Mouse (Mus musculus) heart, embryonic 12.5 days (tissue): ENCODE results near the gene Gjd3. TPM values are rescaled to one million over a fixed set of nuclear protein-coding genes. Genes with fewer than 3 reads are reported as not detected.

ENCODE experiments used
- ATAC-seq: fragments of 200-750 bp; cut with Nextera tagmentation; 2 replicates; pipeline ENCODE4 v1.8.0; 2017; ENCODE audit warnings: moderate TSS enrichment, moderate library complexity; ENCODE audit not compliant: insufficient number of reproducible peaks, low FRiP score
- H3K27ac ChIP-seq: fragments of 300-500 bp; sonication (generic); 2 replicates; pipeline ENCODE4 v1.5.1; 2016; ENCODE audit warnings: mild to moderate bottlenecking, moderate library complexity; ENCODE audit not compliant: poor library complexity, severe bottlenecking
- H3K27me3 ChIP-seq: fragments of 300-500 bp; sonication (generic); replicated peaks from 2 replicates; pipeline ENCODE4 v1.6.1; 2016; ENCODE audit warnings: mild to moderate bottlenecking, moderate library complexity
- H3K36me3 ChIP-seq: fragments of 300-500 bp; sonication (generic); 2 replicates; pipeline ENCODE4 v1.6.1; 2016; ENCODE audit warnings: mild to moderate bottlenecking, moderate library complexity
- H3K4me1 ChIP-seq: fragments of 300-500 bp; sonication (generic); replicated peaks from 2 replicates; pipeline ENCODE4 v1.6.1; 2016; ENCODE audit warnings: mild to moderate bottlenecking
- H3K4me2 ChIP-seq: fragments of 300-500 bp; sonication (generic); 2 replicates; pipeline ENCODE4 v1.6.1; 2016; ENCODE audit warnings: mild to moderate bottlenecking, moderate library complexity
- H3K4me3 ChIP-seq: fragments of 300-500 bp; sonication (generic); 2 replicates; pipeline ENCODE4 v1.5.1; 2016; ENCODE audit warnings: mild to moderate bottlenecking
- H3K9ac ChIP-seq: fragments of 300-500 bp; sonication (generic); 2 replicates; pipeline ENCODE4 v1.6.1; 2016; ENCODE audit warnings: mild to moderate bottlenecking, moderate library complexity
- H3K9me3 ChIP-seq: fragments of 300-500 bp; sonication (generic); replicated peaks from 2 replicates; pipeline ENCODE4 v1.6.1; 2016; ENCODE audit warnings: mild to moderate bottlenecking, moderate library complexity
- WGBS: fragments of 180-500 bp; shearing (Covaris S2); methylation state at CpG from one replicate; pipeline ENCODE4 v1.1.7; 2016; 5-methylcytosine and 5-hydroxymethylcytosine counted together
- polyA plus RNA-seq: library from polyadenylated mRNA; unstranded; fragments of >200 nt; fragmentation: Nextera tagmentation; extraction: Ambion mirVana; gene quantifications from 2 replicates; pipeline ENCODE4 v1.2.1, GENCODE M21; 2016

The Gjd3 gene
- polyA plus RNA-seq, 1 experiment from 2014 or later: 3.9 TPM

DNA sequence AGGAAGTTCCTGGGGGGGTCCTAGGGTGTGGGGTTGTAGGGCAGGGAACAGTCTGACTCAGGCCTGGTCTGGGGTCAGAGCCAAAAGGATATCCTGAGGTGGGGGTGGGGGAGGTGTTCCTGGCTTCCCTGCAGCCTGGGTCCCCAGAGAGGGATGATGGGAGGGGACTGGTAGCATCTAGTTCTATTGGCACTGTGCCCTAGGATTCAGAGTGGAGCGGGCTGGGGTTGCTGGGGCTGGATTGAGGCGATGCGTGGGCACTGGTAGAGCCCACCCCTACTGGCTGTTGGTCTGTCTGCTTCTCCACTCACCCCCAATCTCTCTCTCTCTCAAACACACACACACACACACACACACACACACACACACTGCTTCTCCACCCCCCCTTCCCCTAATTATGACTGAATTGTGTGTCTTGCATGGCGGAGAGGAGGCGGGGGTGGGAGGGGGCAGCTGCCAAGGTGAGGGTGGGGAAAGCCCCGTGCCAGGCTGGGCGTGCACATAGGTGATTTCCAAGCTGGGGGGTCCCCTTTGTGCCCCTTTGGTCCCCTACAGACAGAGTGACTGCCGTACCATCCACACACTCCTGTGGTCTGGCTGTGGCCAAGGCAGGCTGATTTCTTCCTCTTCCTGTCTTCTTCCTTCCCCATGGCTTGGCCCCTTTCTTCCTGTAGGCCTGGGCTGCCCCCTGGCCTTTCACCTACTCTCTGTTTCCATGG lies 39.7 kb downstream of the Gjd3 start:
- peak; percentile 63 for ATAC-seq
- Histone ChIP-seq H3K4me2 (peak overlapping the region; percentile 87), H3K36me3 (no peaks in the 10 kb centered on the region), H3K27me3 (no peaks in the 10 kb centered on the region), H3K27ac (peak overlapping the region; percentile 100), H3K9ac (peak overlapping the region; percentile 92), H3K9me3 (no peaks in the 10 kb centered on the region), H3K4me3 (peak overlapping the region; percentile 76; the same call in 1 of the 2 replicates), H3K4me1 (peaks cover 96% of the 10 kb centered on the region)
- 47% methylated on average over 8 of the region's 8 CpGs for WGBS

DNA sequence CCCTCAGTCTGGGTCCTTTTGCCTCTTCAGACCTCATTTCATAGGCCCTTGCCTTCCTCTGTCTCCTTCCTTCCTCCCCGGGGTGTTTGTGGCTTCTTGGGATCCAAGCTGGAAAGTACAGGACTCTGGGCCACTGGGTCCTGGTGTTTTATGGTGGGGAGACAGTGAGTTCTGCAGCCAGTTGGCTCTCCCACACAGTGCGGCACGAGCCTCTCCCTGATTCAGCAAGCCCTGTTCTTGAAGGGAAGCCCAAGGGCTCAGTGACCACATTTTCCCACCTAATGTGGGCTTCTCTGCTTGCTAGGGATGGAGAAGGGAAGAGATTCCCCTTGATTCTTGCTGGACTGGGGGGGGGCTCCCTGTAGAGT lies 40.3 kb downstream of the Gjd3 start:
- H3K4me1 ChIP-seq: peaks cover 90% of the 10 kb centered on the region
- peak overlapping the region; percentile 87 for H3K4me2 ChIP-seq
- H3K9ac ChIP-seq: peak overlapping the region; percentile 92
- 36% methylated on average over 3 of the region's 3 CpGs for WGBS
- H3K36me3 ChIP-seq: no peaks in the 10 kb centered on the region
- no peak for ATAC-seq
- no peaks in the 10 kb centered on the region for H3K9me3 ChIP-seq
- H3K27ac ChIP-seq: peak overlapping the region; percentile 100
- peak overlapping the region; percentile 76 for H3K4me3 ChIP-seq
- no peaks in the 10 kb centered on the region for H3K27me3 ChIP-seq

DNA sequence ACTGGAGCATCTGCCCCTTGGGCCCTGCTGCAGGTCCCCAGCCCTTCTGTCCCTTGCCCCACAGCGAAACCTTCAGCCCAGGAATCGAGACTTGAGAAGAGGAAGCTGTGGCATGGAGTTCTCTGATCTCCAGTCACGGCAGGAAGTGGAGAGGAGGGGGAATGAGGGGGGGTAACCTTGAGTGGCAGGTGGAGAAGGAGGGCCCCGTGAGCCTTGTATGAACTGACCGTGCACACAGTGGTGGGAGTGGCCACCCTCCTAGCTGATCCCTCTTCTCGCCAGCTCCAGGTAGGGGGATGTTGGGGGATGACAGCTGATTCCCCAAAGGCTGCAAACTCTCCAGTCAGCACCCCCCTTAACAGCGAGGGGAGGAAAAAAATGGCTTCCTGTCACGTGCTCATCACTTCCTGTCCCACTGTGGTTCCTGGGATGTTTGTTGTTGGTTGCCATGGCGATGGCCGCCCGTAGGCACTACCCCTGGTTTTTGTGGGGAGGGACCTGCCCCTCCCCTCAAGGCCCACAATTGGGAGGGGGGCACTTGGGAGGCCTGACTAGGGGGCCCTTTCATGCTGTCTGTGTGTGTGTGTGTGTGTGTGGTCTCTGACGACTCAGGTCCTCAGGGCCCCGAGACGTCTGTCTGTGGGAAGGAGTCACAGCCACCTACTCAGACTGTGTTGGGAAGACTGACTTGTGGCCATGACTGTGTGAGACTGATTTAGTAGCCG lies 40.8 kb downstream of the Gjd3 start:
- peak; percentile 34 for ATAC-seq
- Histone ChIP-seq H3K36me3 (no peaks in the 10 kb centered on the region), H3K27ac (peak overlapping the region; percentile 100), H3K9me3 (no peaks in the 10 kb centered on the region), H3K4me3 (peak overlapping the region; percentile 76), H3K9ac (peak overlapping the region; percentile 92), H3K4me2 (peak overlapping the region; percentile 87), H3K4me1 (peaks cover 85% of the 10 kb centered on the region), H3K27me3 (no peaks in the 10 kb centered on the region)
- WGBS: 5% methylated on average over 15 of the region's 15 CpGs

DNA sequence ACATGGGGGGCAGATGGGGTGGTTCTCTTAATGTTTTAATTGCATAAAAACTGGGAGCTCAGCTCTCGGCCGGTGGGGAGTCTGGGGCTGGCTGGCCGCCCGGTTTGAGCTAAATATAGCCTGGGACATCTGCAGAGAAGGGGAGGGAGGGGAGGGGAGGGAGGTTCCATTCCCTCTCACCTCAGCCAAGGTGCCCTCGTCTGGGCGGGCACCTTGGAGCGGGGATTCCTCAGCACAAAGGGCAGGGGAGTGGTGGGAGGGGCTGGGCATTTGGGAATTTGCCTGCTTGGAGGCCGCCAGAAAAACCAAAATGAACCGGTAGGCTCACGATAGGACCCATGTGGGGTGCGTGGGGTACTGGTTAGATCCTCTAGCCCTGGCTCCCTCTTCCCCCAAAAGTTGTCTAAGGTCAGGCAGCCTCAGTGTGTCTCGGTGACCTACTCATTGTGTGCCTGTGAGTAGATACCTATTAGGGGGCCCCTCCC lies 41.4 kb downstream of the Gjd3 start:
- no peaks in the 10 kb centered on the region for H3K36me3 ChIP-seq

DNA sequence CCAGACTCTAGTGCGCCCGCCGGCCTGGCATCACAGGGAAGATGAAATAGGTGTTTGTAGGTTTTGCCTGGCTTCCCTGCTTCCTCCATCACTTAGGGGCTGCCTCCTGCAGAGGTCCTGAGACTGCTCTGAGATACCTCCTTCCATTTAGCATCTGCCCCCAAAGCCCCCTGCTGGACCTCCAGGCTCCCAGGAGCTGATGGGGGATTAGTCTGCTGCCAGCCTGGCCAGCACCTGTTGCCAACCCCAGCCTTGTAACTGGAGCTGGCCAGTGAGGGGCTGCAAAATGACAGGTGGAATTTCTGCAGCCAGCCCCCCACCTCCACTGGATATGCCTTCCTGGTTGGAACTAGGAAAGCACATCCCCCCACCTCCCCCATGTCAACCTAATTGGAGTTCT lies 42.0 kb downstream of the Gjd3 start:
- H3K27ac ChIP-seq: peak overlapping the region; percentile 100
- H3K9ac ChIP-seq: peak overlapping the region; percentile 92
- no peaks in the 10 kb centered on the region for H3K9me3 ChIP-seq
- WGBS: 21% methylated on average over 3 of the region's 3 CpGs
- H3K27me3 ChIP-seq: no peaks in the 10 kb centered on the region
- no peaks in the 10 kb centered on the region for H3K36me3 ChIP-seq
- peaks cover 88% of the 10 kb centered on the region for H3K4me1 ChIP-seq
- ATAC-seq: no peak
- H3K4me3 ChIP-seq: peak overlapping the region; percentile 76
- peak overlapping the region; percentile 87 for H3K4me2 ChIP-seq

More for the DNA sequence above, 41.4 kb downstream of the Gjd3 start:
- H3K4me1 ChIP-seq: peaks cover 88% of the 10 kb centered on the region
- H3K9me3 ChIP-seq: no peaks in the 10 kb centered on the region
- WGBS: 2% methylated on average over 12 of the region's 12 CpGs
- peak overlapping the region; percentile 100 for H3K27ac ChIP-seq
- H3K9ac ChIP-seq: peak overlapping the region; percentile 92
- peak overlapping the region; percentile 76 for H3K4me3 ChIP-seq
- no peaks in the 10 kb centered on the region for H3K27me3 ChIP-seq
- H3K4me2 ChIP-seq: peak overlapping the region; percentile 87
- 0 out of 2 replicates have a peak, but pooled peaks have one; percentile 2 for ATAC-seq

DNA sequence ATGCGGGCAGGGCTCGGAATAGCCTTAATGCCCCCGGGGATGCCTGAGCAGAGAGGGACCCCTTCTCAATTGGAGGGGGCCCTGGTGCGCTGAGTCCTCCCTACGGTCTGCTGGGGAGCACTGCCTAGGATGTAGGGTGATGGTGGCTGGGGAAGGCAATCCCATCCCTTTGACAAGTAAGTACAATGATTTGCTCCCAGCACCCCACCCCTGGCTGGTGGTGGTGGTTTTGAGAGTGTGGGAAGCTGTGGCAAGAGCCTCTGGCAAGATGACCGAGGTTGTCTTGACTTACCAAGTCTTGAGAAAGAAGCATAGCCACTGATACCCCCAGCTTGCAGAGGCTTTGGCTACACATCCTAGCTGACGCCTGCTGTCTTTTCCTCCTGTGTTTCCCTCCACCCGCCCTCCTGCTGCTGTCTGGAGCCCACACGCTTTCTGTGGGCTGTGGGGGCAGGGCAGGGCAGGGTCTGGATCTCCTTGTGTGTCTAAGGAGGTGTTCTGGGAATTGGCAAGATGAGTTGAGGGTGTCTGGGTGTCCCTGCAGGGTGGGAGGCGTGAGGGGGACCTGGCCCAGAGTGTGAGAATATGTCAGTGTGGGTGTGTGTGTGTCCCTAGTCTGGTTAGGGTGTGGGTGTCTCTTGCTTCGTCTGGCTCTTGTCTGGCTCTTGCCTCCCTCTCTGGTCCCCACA lies 42.7 kb downstream of the Gjd3 start:
- H3K27me3 ChIP-seq: no peaks in the 10 kb centered on the region
- peaks cover 87% of the 10 kb centered on the region for H3K4me1 ChIP-seq
- peak overlapping the region; percentile 76 for H3K4me3 ChIP-seq
- peaks cover 1% of the 10 kb centered on the region; the same call in 1 of the 2 replicates for H3K36me3 ChIP-seq
- ATAC-seq: no peak
- H3K27ac ChIP-seq: peak overlapping the region; percentile 100
- peak overlapping the region; percentile 87 for H3K4me2 ChIP-seq
- no peaks in the 10 kb centered on the region for H3K9me3 ChIP-seq
- 40% methylated on average over 11 of the region's 11 CpGs for WGBS
- peak overlapping the region; percentile 92 for H3K9ac ChIP-seq

DNA sequence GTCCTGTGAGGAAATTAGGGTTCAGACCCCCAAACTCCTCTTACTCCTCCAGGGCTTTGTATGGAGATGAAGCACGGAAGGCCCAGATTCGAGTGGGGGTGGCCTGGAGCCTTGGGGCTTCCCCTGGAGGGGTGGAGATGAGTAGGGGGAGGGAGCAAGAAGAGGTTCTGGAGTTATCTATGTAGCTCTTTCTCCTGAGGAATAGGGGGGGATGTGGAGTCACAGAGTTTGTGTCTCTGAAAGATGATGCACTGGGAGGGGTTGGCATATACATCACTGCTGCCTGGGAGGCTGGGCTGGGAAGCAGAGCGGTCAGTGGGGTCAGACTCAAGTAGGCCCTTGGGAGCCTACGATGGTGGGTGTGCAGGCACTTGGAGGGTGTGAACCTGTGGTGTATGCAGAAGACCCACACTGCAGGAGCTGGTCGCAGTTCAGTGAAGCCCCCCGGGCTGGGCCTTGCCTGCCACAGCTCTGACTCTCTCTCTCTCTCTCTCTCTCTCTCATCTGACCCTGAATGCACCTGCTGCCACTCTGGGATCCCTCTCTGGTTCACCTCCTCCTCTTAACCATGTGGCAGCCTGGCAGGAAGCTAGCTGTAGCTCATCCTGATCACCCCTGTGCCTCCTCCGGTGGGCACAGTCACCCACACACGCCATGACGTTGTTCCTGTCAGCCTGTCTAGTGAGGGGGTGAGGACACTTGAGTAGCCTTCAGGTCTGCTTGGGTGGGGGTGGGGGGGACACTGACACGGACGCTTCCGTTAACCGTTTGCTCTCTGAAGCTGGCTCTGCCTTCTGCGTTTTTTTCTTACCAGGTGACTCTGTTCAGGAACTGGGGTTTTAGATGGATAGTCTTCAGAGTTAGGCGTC lies 43.5 kb downstream of the Gjd3 start:
- Histone ChIP-seq H3K27me3 (no peaks in the 10 kb centered on the region), H3K4me1 (peaks cover 81% of the 10 kb centered on the region)
- 41% methylated on average over 15 of the region's 15 CpGs for WGBS

DNA sequence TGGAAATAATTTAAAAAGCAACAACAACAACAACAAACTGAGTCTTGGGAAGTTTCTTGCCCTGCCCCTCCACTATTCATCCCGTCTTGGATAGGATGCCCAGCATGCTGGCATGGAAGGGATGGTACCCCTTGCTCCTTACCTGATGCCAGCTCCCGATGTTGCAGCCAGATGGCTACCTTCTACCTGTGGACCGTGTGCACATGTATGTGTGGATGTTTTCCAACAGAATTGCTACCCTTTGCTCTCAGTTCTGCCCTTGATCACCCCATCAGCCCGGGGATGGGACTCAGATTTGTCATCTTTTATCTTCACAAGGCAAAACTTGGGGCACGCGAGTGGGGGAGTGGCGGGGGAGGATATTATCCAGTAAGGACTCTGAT lies 44.1 kb downstream of the Gjd3 start:
- Histone ChIP-seq H3K4me2 (peak overlapping the region; percentile 87), H3K4me3 (peak overlapping the region; percentile 76), H3K27me3 (no peaks in the 10 kb centered on the region), H3K4me1 (peaks cover 76% of the 10 kb centered on the region), H3K36me3 (peaks cover 3% of the 10 kb centered on the region; the same call in 1 of the 2 replicates), H3K27ac (peak overlapping the region; percentile 92), H3K9ac (peak overlapping the region; percentile 92), H3K9me3 (no peaks in the 10 kb centered on the region)
- 38% methylated on average over 7 of the region's 7 CpGs for WGBS
- no peak for ATAC-seq

More for the DNA sequence above, 43.5 kb downstream of the Gjd3 start:
- no peak for ATAC-seq
- Histone ChIP-seq H3K4me3 (peak overlapping the region; percentile 76), H3K36me3 (peaks cover 3% of the 10 kb centered on the region; the same call in 1 of the 2 replicates), H3K9ac (peak overlapping the region; percentile 92), H3K9me3 (no peaks in the 10 kb centered on the region), H3K4me2 (peak overlapping the region; percentile 87), H3K27ac (peak overlapping the region; percentile 100)

DNA sequence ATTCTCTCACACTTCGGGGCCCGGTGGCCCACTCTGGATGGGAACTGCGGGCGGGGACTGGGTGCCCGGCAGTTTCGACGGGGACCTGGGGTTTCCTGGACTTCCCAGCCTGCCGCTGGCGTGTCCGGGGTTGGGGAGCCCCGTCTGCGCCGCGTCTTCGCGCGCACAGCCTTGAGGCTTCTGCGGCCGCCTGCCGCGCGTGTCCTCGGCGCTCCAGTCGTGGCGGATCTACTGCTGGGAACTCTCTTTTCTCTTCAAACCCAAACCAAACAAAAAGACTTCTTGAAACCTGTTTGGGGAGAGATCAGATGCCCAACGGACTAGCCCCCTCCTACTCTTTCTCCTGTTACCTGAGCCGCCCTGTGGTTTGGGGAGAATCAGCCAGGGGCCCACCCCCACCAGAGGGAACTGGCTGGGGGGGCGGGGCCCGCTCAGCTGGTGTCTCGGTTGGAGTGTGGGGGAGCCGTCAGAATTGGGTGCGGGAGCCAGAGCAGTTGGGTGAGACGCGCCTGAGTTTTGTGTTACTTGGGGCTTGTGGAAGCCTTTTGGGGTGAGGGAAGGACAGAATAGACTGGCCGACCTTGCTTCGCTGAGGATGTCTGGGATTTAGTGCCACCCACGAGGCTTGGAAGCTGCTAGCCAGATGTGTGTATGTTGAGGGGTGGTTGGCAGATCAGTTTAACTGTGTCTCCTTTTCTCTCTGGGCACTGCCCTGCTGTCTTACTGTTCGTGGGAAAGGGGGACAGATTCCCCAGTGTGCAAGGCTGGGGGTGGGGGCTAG lies 44.7 kb downstream of the Gjd3 start:
- peak overlapping the region; percentile 92 for H3K9ac ChIP-seq
- H3K27ac ChIP-seq: peak overlapping the region; percentile 92
- H3K4me2 ChIP-seq: peak overlapping the region; percentile 87
- ATAC-seq: no peak
- H3K9me3 ChIP-seq: no peaks in the 10 kb centered on the region
- H3K4me1 ChIP-seq: peaks cover 76% of the 10 kb centered on the region
- no peaks in the 10 kb centered on the region for H3K27me3 ChIP-seq
- WGBS: under 1% methylated on average over 39 of the region's 39 CpGs
- peak overlapping the region; percentile 76 for H3K4me3 ChIP-seq
- H3K36me3 ChIP-seq: peaks cover 3% of the 10 kb centered on the region; the same call in 1 of the 2 replicates
